Mouse (Mus musculus) CD4-positive, CD25-positive, alpha-beta regulatory T cell, adult 2 months (primary cell): ENCODE data around the gene Hnrnpc.

ENCODE experiments used
- DNase-seq: peaks from one replicate; pipeline ENCODE4 v3.0.0-alpha.2; 2012; ENCODE audit warnings: low read depth, low spot score

The Hnrnpc gene

GRCm38 (mm10) chr14:52024133-52024532, 79.7 kb downstream of the Hnrnpc start:
- DNase-seq: no peak
